Mouse (Mus musculus) ES-Bruce4 (cell line): ENCODE data around the gene Fgr. TPM values are rescaled to one million over a fixed set of nuclear protein-coding genes. Genes with fewer than 3 reads are reported as not detected.

Source experiments
- H3K27ac ChIP-seq: 2 replicates; pipeline ENCODE4 v1.5.1; 2012; ENCODE audit warnings: low read length, inconsistent platforms; ENCODE audit not compliant: insufficient read depth
- H3K27me3 ChIP-seq: 2 replicates; pipeline ENCODE4 v1.6.1; 2012; ENCODE audit warnings: mild to moderate bottlenecking, low read length, inconsistent platforms; ENCODE audit not compliant: control insufficient read depth, poor library complexity, insufficient read depth, severe bottlenecking
- H3K36me3 ChIP-seq: 2 replicates; pipeline ENCODE4 v1.6.1; 2012; ENCODE audit warnings: inconsistent platforms, mild to moderate bottlenecking, low read length, moderate library complexity; ENCODE audit not compliant: control insufficient read depth, poor library complexity, insufficient read depth, severe bottlenecking
- H3K4me1 ChIP-seq: one replicate; pipeline ENCODE4 v1.8.1; 2011; ENCODE audit warnings: low read length; ENCODE audit not compliant: control insufficient read depth, insufficient read depth
- H3K4me3 ChIP-seq: 2 replicates; pipeline ENCODE4 v1.5.1; 2011; ENCODE audit warnings: low read depth, mild to moderate bottlenecking, low read length
- H3K9ac ChIP-seq: 2 replicates; pipeline ENCODE4 v1.6.1; 2012; ENCODE audit warnings: low read depth, mild to moderate bottlenecking, inconsistent platforms; ENCODE audit not compliant: poor library complexity, severe bottlenecking
- H3K9me3 ChIP-seq: replicated peaks from 2 replicates; pipeline ENCODE4 v1.6.1; 2012; ENCODE audit warnings: mild to moderate bottlenecking, low read length, inconsistent platforms; ENCODE audit not compliant: control insufficient read depth, poor library complexity, insufficient read depth, severe bottlenecking
- CTCF ChIP-seq: IDR thresholded peaks from one replicate; pipeline ENCODE4 v1.8.1; 2011; ENCODE audit warnings: low read depth, low read length
- EP300 ChIP-seq: IDR thresholded peaks from 2 replicates; pipeline ENCODE4 v1.6.1; 2011; ENCODE audit warnings: low read depth, low read length; ENCODE audit not compliant: insufficient read depth
- POLR2A ChIP-seq: IDR thresholded peaks from one replicate; pipeline ENCODE4 v1.8.1; 2011; ENCODE audit warnings: low read length; ENCODE audit not compliant: insufficient read depth
- polyA plus RNA-seq: library from polyadenylated mRNA; stranded (reverse); fragments of >200 nt; gene quantifications from 2 replicates; pipeline ENCODE4 v1.2.4, GENCODE M21; 2011; ENCODE audit warnings: low read depth; ENCODE audit not compliant: missing spikeins, insufficient read depth, insufficient read length

The Fgr gene
- polyA plus RNA-seq, 1 experiment, result 0.70 TPM

GRCm38 (mm10) chr4:133015710-133016651 lies 42.1 kb downstream of the Fgr start:
- Histone ChIP-seq H3K27ac (no peak overlapping the region), H3K4me1 (peaks cover 12% of the 10 kb centered on the region)

DNA sequence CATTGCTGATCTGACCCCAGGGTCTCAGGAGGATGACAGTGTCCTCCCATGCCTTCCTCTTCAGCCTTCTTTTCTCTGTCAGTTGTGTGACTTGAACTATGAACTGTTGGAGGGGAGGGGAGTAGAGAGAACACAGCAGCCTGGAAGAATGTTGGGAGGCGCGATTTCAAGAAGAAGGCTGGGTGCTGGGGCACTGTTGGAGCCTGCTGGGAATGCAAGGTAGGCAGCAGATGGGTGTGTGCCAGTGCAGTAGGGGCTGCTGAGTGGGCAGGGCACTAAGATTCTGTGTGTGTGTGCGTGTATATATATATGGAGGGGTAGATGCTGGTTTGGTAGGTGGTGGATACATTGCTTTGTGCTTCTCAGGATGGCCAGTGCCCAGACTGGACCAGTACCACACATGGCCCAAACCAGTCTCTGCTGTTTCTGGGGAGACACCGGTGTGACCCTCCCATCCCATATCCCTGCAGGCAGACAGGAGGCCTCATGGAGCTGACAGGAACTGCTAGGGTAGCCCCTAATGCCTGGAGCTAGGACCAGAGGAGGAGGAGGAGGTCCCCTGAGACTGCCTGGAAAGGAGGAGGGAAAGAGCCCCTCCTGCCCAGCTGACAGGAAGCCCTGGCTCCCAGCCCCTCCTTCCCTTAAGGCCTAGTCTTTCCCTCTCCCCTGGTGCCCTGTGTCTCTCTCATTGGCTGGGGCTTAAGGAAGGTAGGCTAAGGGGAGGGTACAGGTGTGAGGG lies 43.0 kb downstream of the Fgr start:
- no peak overlapping the region for H3K4me3 ChIP-seq
- no peaks in the 10 kb centered on the region for H3K27me3 ChIP-seq
- no peaks in the 10 kb centered on the region for H3K36me3 ChIP-seq
- TF ChIP-seq EP300 (no peak), CTCF (no peak), POLR2A (no peak)
- H3K4me1 ChIP-seq, result peaks cover 14% of the 10 kb centered on the region
- no peaks in the 10 kb centered on the region for H3K9me3 ChIP-seq
- no peak overlapping the region for H3K27ac ChIP-seq
- H3K9ac ChIP-seq, result no peak overlapping the region

More at GRCm38 (mm10) chr4:133015710-133016651, 42.1 kb downstream of the Fgr start:
- Histone ChIP-seq H3K36me3 (no peaks in the 10 kb centered on the region), H3K27me3 (no peaks in the 10 kb centered on the region), H3K9me3 (no peaks in the 10 kb centered on the region), H3K4me3 (no peak overlapping the region), H3K9ac (no peak overlapping the region)
- TF ChIP-seq CTCF (peak; percentile 36), POLR2A (no peak)

DNA sequence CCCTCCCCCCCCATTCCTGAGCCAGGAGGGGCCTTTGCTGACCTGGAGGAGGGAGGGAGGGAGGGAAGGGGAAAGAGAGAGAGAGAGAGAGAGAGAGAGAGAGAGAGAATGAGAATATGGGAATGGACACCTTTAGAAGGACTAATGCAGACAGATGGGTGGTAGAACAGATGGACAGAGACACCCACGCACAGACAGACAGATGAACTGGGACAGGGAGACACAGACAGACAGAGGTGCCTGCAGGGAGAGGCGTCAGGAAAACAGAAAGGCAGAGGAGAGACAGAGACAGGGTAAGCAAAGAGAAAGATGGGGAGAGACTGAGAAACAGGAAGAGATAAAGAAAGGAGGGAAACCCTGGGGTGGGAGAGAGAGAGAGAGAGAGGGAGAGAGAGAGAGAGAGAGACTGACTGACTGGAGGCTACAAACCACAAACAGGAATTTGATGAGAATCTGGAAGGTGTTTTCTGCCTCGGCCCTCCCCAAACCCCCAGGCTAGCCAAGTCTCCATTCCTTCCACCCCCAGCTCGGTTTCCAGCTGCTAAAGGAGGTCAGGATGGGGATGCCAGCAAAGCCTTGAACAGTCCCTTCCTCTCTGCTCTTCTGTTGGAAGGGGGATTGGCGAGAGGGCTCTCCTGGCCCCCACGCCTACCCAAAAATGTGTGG lies 43.8 kb downstream of the Fgr start:
- TF ChIP-seq CTCF (no peak), POLR2A (no peak), EP300 (no peak)
- Histone ChIP-seq H3K4me3 (no peak overlapping the region), H3K27ac (no peak overlapping the region), H3K9ac (no peak overlapping the region), H3K27me3 (no peaks in the 10 kb centered on the region), H3K9me3 (no peaks in the 10 kb centered on the region), H3K4me1 (peaks cover 18% of the 10 kb centered on the region), H3K36me3 (no peaks in the 10 kb centered on the region)

- Histone ChIP-seq H3K9me3 (no peaks in the 10 kb centered on the region), H3K4me3 (no peak overlapping the region), H3K27me3 (no peaks in the 10 kb centered on the region), H3K4me1 (peaks cover 20% of the 10 kb centered on the region), H3K9ac (no peak overlapping the region), H3K27ac (no peak overlapping the region), H3K36me3 (no peaks in the 10 kb centered on the region)
- TF ChIP-seq POLR2A, result no peak
Measured at GRCm38 (mm10) chr4:133018263-133018798, 44.4 kb downstream of the Fgr start.

GRCm38 (mm10) chr4:133020721-133021120 lies 46.8 kb downstream of the Fgr start:
- peaks cover 22% of the 10 kb centered on the region for H3K4me1 ChIP-seq
- no peak overlapping the region for H3K27ac ChIP-seq
- H3K4me3 ChIP-seq, result no peak overlapping the region
- TF ChIP-seq POLR2A, result no peak
- no peak for TF ChIP-seq EP300
- TF ChIP-seq CTCF, result no peak
- no peaks in the 10 kb centered on the region for H3K9me3 ChIP-seq
- H3K27me3 ChIP-seq, result no peaks in the 10 kb centered on the region
- H3K9ac ChIP-seq, result no peak overlapping the region
- no peaks in the 10 kb centered on the region for H3K36me3 ChIP-seq
